ENCODE assay signal across 11 mouse cellular contexts in genomic region chr8:10198164-10198563, GRCm38 (mm10). TPM values are rescaled to one million over a fixed set of nuclear protein-coding genes. Genes with fewer than 3 reads are reported as not detected.
A peak's percentile ranks its signal among the peaks of the same experiment; 100 is the strongest.
DNase-seq lines count a peak whose midpoint lies in the region; ATAC-seq and TF ChIP-seq lines count a peak whose summit lies in the region.
"Had no signal": no experiment of that assay in that cellular context is flagged by ENCODE, and none has a peak within 500 bp of the region (broad histone marks: within the 10 kb centered on the region; RNA-seq: fewer than 3 reads in every experiment).

No protein-coding gene starts in this region.

- ATAC-seq in hindbrain, embryonic 14.5 days (ENCODE audit: low FRiP score), result peak; percentile 84
- ATAC-seq in midbrain, embryonic 13.5 days, result peak; percentile 96
- no peak for ATAC-seq in lung, postnatal 0 days

- WGBS in hindbrain, embryonic 14.5 days, result 28% methylated on average over 7 of the region's 7 CpGs
- WGBS in midbrain, embryonic 13.5 days, result 22% methylated on average over 7 of the region's 7 CpGs
- WGBS in lung, postnatal 0 days, result 65% methylated on average over 7 of the region's 7 CpGs

- H3K36me3 ChIP-seq in hindbrain, embryonic 14.5 days (replicated peaks; ENCODE audit: control insufficient read depth, insufficient read depth), result no peaks in the 10 kb centered on the region
- H3K36me3 ChIP-seq in midbrain, embryonic 13.5 days, result no peaks in the 10 kb centered on the region
- no peaks in the 10 kb centered on the region for H3K36me3 ChIP-seq in lung, postnatal 0 days (ENCODE audit: insufficient read depth, low read length)

- 0 out of 2 replicates have a peak overlapping the region, but pooled peaks have one; percentile 33 for H3K27ac ChIP-seq in hindbrain, embryonic 14.5 days
- no peak overlapping the region for H3K27ac ChIP-seq in midbrain, embryonic 13.5 days
- H3K27ac ChIP-seq in lung, postnatal 0 days (ENCODE audit: low read length), result no peak overlapping the region

- H3K4me1 ChIP-seq in hindbrain, embryonic 14.5 days (replicated peaks; ENCODE audit: control insufficient read depth, insufficient read depth, low read length), result peaks cover 26% of the 10 kb centered on the region
- peaks cover 21% of the 10 kb centered on the region for H3K4me1 ChIP-seq in midbrain, embryonic 13.5 days (replicated peaks)
- no peaks in the 10 kb centered on the region for H3K4me1 ChIP-seq in lung, postnatal 0 days (ENCODE audit: insufficient read depth, low read depth, low read length)

- DNase-seq in right cerebral cortex, adult 18-20 months, result peak; percentile 20
- no peak for DNase-seq in right cerebral cortex, postnatal 36 days (ENCODE audit: low spot score in 2 of 2)
- peak; percentile 75 for DNase-seq in hindbrain, embryonic 14.5 days (ENCODE audit: low spot score)
- DNase-seq in Muller cell, postnatal 12 days (ENCODE audit: inconsistent ontology term), result no peak
- no peak for DNase-seq in urinary bladder, postnatal 36 days (ENCODE audit: low spot score in 2 of 2)
- no peak for DNase-seq in adrenal gland, postnatal 14 days
- DNase-seq in lung, postnatal 0 days (ENCODE audit: low spot score), result no peak
- DNase-seq: cerebellum, adult 9-11 months; lung, adult 2 months had no signal

- peak overlapping the region; percentile 17 for H3K4me2 ChIP-seq in hindbrain, embryonic 14.5 days (replicated peaks)
- peak overlapping the region; percentile 23; the same call in 1 of the 2 replicates for H3K4me2 ChIP-seq in midbrain, embryonic 13.5 days (replicated peaks)
- H3K4me2 ChIP-seq in lung, postnatal 0 days (replicated peaks; ENCODE audit: low read depth, low read length), result no peak overlapping the region

- H3K9me3 ChIP-seq in hindbrain, embryonic 14.5 days (ENCODE audit: control insufficient read depth, low read length), result no peaks in the 10 kb centered on the region
- no peaks in the 10 kb centered on the region for H3K9me3 ChIP-seq in midbrain, embryonic 13.5 days
- H3K9me3 ChIP-seq in lung, postnatal 0 days (ENCODE audit: low read length), result no peaks in the 10 kb centered on the region

- H3K4me3 ChIP-seq in hindbrain, embryonic 14.5 days (replicated peaks; ENCODE audit: low read length), result no peak overlapping the region
- no peak overlapping the region for H3K4me3 ChIP-seq in midbrain, embryonic 13.5 days (replicated peaks)
- no peak overlapping the region for H3K4me3 ChIP-seq in lung, postnatal 0 days (ENCODE audit: low read depth, low read length)

- H3K9ac ChIP-seq in hindbrain, embryonic 14.5 days, result no peak overlapping the region
- no peak overlapping the region for H3K9ac ChIP-seq in midbrain, embryonic 13.5 days (replicated peaks)
- H3K9ac ChIP-seq in lung, postnatal 0 days (replicated peaks; ENCODE audit: low read depth), result no peak overlapping the region

- no peak for TF ChIP-seq CTCF in lung, postnatal 0 days (IDR thresholded peaks at IDR 0.05)

- TF ChIP-seq EP300 in lung, postnatal 0 days (IDR thresholded peaks at IDR 0.05), result no peak

- no peaks in the 10 kb centered on the region for H3K27me3 ChIP-seq in hindbrain, embryonic 14.5 days (ENCODE audit: control insufficient read depth, insufficient read depth, low read length)
- peaks cover 25% of the 10 kb centered on the region for H3K27me3 ChIP-seq in midbrain, embryonic 13.5 days
- no peaks in the 10 kb centered on the region for H3K27me3 ChIP-seq in lung, postnatal 0 days (replicated peaks; ENCODE audit: insufficient read depth, low read length)

RNA-seq across cellular contexts. Expression of gene Myo16, which starts 44.5 kb away (rescaled TPM):
- 6.7 and 7.3 TPM in 2 replicates for polyA plus RNA-seq in hindbrain, embryonic 14.5 days (2014; fragmentation: Nextera tagmentation; extraction: Ambion mirVana)
- 4.0 and 5.2 TPM in 2 replicates for polyA plus RNA-seq in midbrain, embryonic 13.5 days (2015; fragmentation: Nextera tagmentation; extraction: Ambion mirVana)
- 0.53 TPM in 1 of 2 replicates, not detected in the other for total RNA-seq in adrenal gland, postnatal 14 days (2021)
- 0.17 and 0.40 TPM in 2 replicates for polyA plus RNA-seq in lung, postnatal 0 days (2015; fragmentation: Nextera tagmentation; extraction: Ambion mirVana)
- polyA plus RNA-seq: heart, postnatal 0 days had no signal

Comparison
In these comparisons a context has a peak if more than half of its experiments do, and no peak if none do; other contexts are left out.
1. DNase-seq: peak in right cerebral cortex, adult 18-20 months (single experiment) and hindbrain, embryonic 14.5 days (single experiment); none in right cerebral cortex, postnatal 36 days (0 of 2), Muller cell, postnatal 12 days (single experiment), urinary bladder, postnatal 36 days (0 of 2), adrenal gland, postnatal 14 days (single experiment) and lung, postnatal 0 days (single experiment).